Comparison of ENCODE assay signal across 10 mouse cellular contexts in the genomic region with DNA sequence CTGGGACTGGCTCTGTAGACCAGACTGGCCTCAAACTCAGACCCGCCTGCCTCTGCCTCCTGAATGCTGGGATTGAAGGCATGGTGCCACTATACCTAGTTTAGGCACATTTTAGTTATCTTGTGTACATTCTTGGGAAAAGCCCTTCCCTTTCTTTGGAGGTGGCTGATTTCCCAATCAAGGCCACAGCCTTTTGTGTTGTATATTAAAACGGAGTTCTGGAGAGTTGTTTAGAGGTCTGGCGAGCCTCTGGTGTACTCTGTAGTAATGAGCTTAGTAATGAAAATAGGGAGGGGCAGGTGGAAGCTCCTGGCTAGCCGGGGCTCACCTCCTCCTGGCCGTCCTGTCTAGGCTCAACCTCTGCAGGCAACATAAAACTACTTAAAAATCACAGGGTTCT. TPM values are rescaled to one million over a fixed set of nuclear protein-coding genes. Genes with fewer than 3 reads are reported as not detected.
DNase-seq lines count a peak whose midpoint lies in the region; ATAC-seq and TF ChIP-seq lines count a peak whose summit lies in the region.
"Had no signal": no experiment of that assay in that cellular context is flagged by ENCODE, and none has a peak within 500 bp of the region (broad histone marks: within the 10 kb centered on the region; RNA-seq: fewer than 3 reads in every experiment).

No protein-coding gene starts in this region.

- no peak for TF ChIP-seq POLR2A in ES-Bruce4 (IDR thresholded peaks at IDR 0.05; ENCODE audit: insufficient read depth, low read length)

- ATAC-seq in liver, postnatal 0 days, result no peak

- peak overlapping the region; percentile 92 for H3K4me2 ChIP-seq in liver, postnatal 0 days (ENCODE audit: low read depth, low read length)

- no peak for DNase-seq in heart, embryonic 10.5 days (ENCODE audit: low spot score)
- no peak for DNase-seq in heart, adult 11 months
- no peak for DNase-seq in hindbrain, embryonic 10.5 days (ENCODE audit: low spot score)
- DNase-seq in liver, postnatal 0 days, result no peak
- no peak for DNase-seq in thymus, postnatal 25 days
- no peak for DNase-seq in frontal cortex, adult 2 months (ENCODE audit: extremely low spot score in 1 of 2, low spot score in 1 of 2)
- DNase-seq in c-Kit-positive CD71-positive TER-119-positive erythroid progenitor cells, embryonic 14.5 days (ENCODE audit: low spot score), result no peak
- DNase-seq: heart, adult 18-20 months; lung, postnatal 10 days had no signal

- TF ChIP-seq EP300 in ES-Bruce4 (IDR thresholded peaks at IDR 0.05; ENCODE audit: insufficient read depth, low read depth, low read length), result no peak
- no peak for TF ChIP-seq EP300 in liver, postnatal 0 days (IDR thresholded peaks at IDR 0.05; ENCODE audit: low read depth)

- H3K36me3 ChIP-seq in heart, embryonic 10.5 days, result peaks cover 43% of the 10 kb centered on the region
- peaks cover 28% of the 10 kb centered on the region for H3K36me3 ChIP-seq in ES-Bruce4 (ENCODE audit: control insufficient read depth, insufficient read depth, low read length, poor library complexity, severe bottlenecking)
- H3K36me3 ChIP-seq in hindbrain, embryonic 10.5 days, result peaks cover 46% of the 10 kb centered on the region
- H3K36me3 ChIP-seq in liver, postnatal 0 days (replicated peaks; ENCODE audit: insufficient read depth, low read length), result peaks cover 15% of the 10 kb centered on the region

- H3K9ac ChIP-seq in ES-Bruce4 (ENCODE audit: low read depth, poor library complexity, severe bottlenecking), result peak overlapping the region; percentile 84
- H3K9ac ChIP-seq in liver, postnatal 0 days (replicated peaks), result peak overlapping the region; percentile 93

- peak overlapping the region; percentile 98 for H3K27ac ChIP-seq in heart, embryonic 10.5 days
- H3K27ac ChIP-seq in ES-Bruce4 (ENCODE audit: insufficient read depth, low read length), result no peak overlapping the region
- peak overlapping the region; percentile 99 for H3K27ac ChIP-seq in hindbrain, embryonic 10.5 days
- no peak overlapping the region for H3K27ac ChIP-seq in liver, postnatal 0 days (ENCODE audit: low read depth)

- H3K4me3 ChIP-seq in heart, embryonic 10.5 days, result peak overlapping the region; percentile 90
- H3K4me3 ChIP-seq in ES-Bruce4 (ENCODE audit: low read depth, low read length), result peak overlapping the region; percentile 99
- peak overlapping the region; percentile 91 for H3K4me3 ChIP-seq in hindbrain, embryonic 10.5 days
- H3K4me3 ChIP-seq in liver, postnatal 0 days (ENCODE audit: low read depth, low read length), result peak overlapping the region; percentile 95

- H3K9me3 ChIP-seq in heart, embryonic 10.5 days, result no peaks in the 10 kb centered on the region
- H3K9me3 ChIP-seq in ES-Bruce4 (replicated peaks; ENCODE audit: control insufficient read depth, insufficient read depth, low read length, poor library complexity, severe bottlenecking), result no peaks in the 10 kb centered on the region
- H3K9me3 ChIP-seq in hindbrain, embryonic 10.5 days, result no peaks in the 10 kb centered on the region
- no peaks in the 10 kb centered on the region for H3K9me3 ChIP-seq in liver, postnatal 0 days (ENCODE audit: low read length)

- no peak for TF ChIP-seq CTCF in ES-Bruce4 (IDR thresholded peaks at IDR 0.05; ENCODE audit: low read depth, low read length)
- no peak for TF ChIP-seq CTCF in liver, postnatal 0 days (IDR thresholded peaks at IDR 0.05; ENCODE audit: low read depth)

- WGBS in heart, embryonic 10.5 days, result 43% methylated on average over 5 of the region's 5 CpGs
- 26% methylated on average over 5 of the region's 5 CpGs for WGBS in hindbrain, embryonic 10.5 days
- 72% methylated on average over 5 of the region's 5 CpGs for WGBS in liver, postnatal 0 days (ENCODE audit: insufficient replicate concordance)

- H3K4me1 ChIP-seq in heart, embryonic 10.5 days, result peaks cover 81% of the 10 kb centered on the region
- no peaks in the 10 kb centered on the region for H3K4me1 ChIP-seq in ES-Bruce4 (ENCODE audit: control insufficient read depth, insufficient read depth, low read length)
- peaks cover 91% of the 10 kb centered on the region for H3K4me1 ChIP-seq in hindbrain, embryonic 10.5 days (replicated peaks)
- peaks cover 57% of the 10 kb centered on the region for H3K4me1 ChIP-seq in liver, postnatal 0 days (ENCODE audit: insufficient read depth)

- H3K27me3 ChIP-seq in heart, embryonic 10.5 days (ENCODE audit: insufficient read depth, poor library complexity, severe bottlenecking), result no peaks in the 10 kb centered on the region
- H3K27me3 ChIP-seq in ES-Bruce4 (ENCODE audit: control insufficient read depth, insufficient read depth, low read length, poor library complexity, severe bottlenecking), result no peaks in the 10 kb centered on the region
- no peaks in the 10 kb centered on the region for H3K27me3 ChIP-seq in hindbrain, embryonic 10.5 days (ENCODE audit: insufficient read depth, poor library complexity, severe bottlenecking)
- no peaks in the 10 kb centered on the region for H3K27me3 ChIP-seq in liver, postnatal 0 days (ENCODE audit: insufficient read depth, low read length)

RNA-seq across cellular contexts. Expression of a gene that starts 2.0 kb away (rescaled TPM):
- 549 and 607 TPM in 2 replicates for polyA plus RNA-seq in heart, embryonic 10.5 days (2016; fragmentation: Nextera tagmentation; extraction: Ambion mirVana)
- polyA plus RNA-seq in ES-Bruce4 (2011; ENCODE audit: insufficient read depth, insufficient read length, low read depth, missing spikeins), result 682 and 697 TPM in 2 replicates
- polyA plus RNA-seq in hindbrain, embryonic 10.5 days (2016; fragmentation: Nextera tagmentation; extraction: Ambion mirVana), result 153 and 228 TPM in 2 replicates
- 25.4 and 29.6 TPM in 2 replicates for polyA plus RNA-seq in liver, postnatal 0 days (2015; fragmentation: Nextera tagmentation; extraction: Ambion mirVana)
- polyA plus RNA-seq in frontal cortex, adult 2 months (2012; rRNA removed), result 98.9 and 106 TPM in 2 replicates

Comparison
In these comparisons a context has a peak if more than half of its experiments do, and no peak if none do; other contexts are left out.
1. H3K27ac ChIP-seq: peak in heart, embryonic 10.5 days (single experiment) and hindbrain, embryonic 10.5 days (single experiment); none in ES-Bruce4 (single experiment) and liver, postnatal 0 days (single experiment).
2. Peak in every context shown above with its lines, with median percentiles within 50 percentile points of each other: H3K4me3 ChIP-seq.